Mouse (Mus musculus) forebrain, embryonic 11.5 days (tissue): Measurements from ENCODE around the gene Prps1l3. TPM values are rescaled to one million over a fixed set of nuclear protein-coding genes. Genes with fewer than 3 reads are reported as not detected.

Experiments used
- ATAC-seq: fragments of 200-750 bp; cut with Nextera tagmentation; replicated peaks from 2 replicates; pipeline ENCODE4 v1.8.0; 2017; ENCODE audit warnings: moderate TSS enrichment; ENCODE audit not compliant: low FRiP score
- DNase-seq: peaks from one replicate; pipeline ENCODE4 v3.0.0-alpha.2; 2017; ENCODE audit warnings: low spot score
- H3K27ac ChIP-seq: fragments of 300-500 bp; sonication (generic); 2 replicates; pipeline ENCODE4 v1.5.1; 2014; ENCODE audit warnings: low read depth, low read length
- H3K27me3 ChIP-seq: fragments of 300-500 bp; sonication (generic); 2 replicates; pipeline ENCODE4 v1.6.1; 2014; ENCODE audit warnings: mild to moderate bottlenecking, low read length, mixed read lengths; ENCODE audit not compliant: control insufficient read depth, insufficient read depth
- H3K36me3 ChIP-seq: fragments of 300-500 bp; sonication (generic); 2 replicates; pipeline ENCODE4 v1.6.1; 2014; ENCODE audit warnings: mild to moderate bottlenecking, low read length, moderate library complexity, mixed read lengths; ENCODE audit not compliant: control insufficient read depth, insufficient read depth
- H3K4me1 ChIP-seq: fragments of 300-500 bp; sonication (generic); replicated peaks from 2 replicates; pipeline ENCODE4 v1.6.1; 2014; ENCODE audit warnings: low read length, mixed read lengths; ENCODE audit not compliant: control insufficient read depth, insufficient read depth
- H3K4me2 ChIP-seq: fragments of 300-500 bp; sonication (generic); 2 replicates; pipeline ENCODE4 v1.6.1; 2014; ENCODE audit warnings: low read depth, mild to moderate bottlenecking, low read length, moderate library complexity, mixed read lengths; ENCODE audit not compliant: severe bottlenecking
- H3K4me3 ChIP-seq: fragments of 300-500 bp; sonication (generic); 2 replicates; pipeline ENCODE4 v1.5.1; 2014; ENCODE audit warnings: low read depth, low read length
- H3K9ac ChIP-seq: fragments of 300-500 bp; sonication (generic); 2 replicates; pipeline ENCODE4 v1.6.1; 2014; ENCODE audit warnings: low read length
- H3K9me3 ChIP-seq: fragments of 300-500 bp; sonication (generic); 2 replicates; pipeline ENCODE4 v1.6.1; 2016; ENCODE audit warnings: low read length, mixed read lengths; ENCODE audit not compliant: control insufficient read depth
- WGBS: fragments of 180-500 bp; shearing (Covaris S2); extraction: QIAGEN DNeasy Blood & Tissue Kit; methylation state at CpG from one replicate; pipeline ENCODE4 v1.1.7; 2014; 5-methylcytosine and 5-hydroxymethylcytosine counted together
- polyA plus RNA-seq: library from polyadenylated mRNA; unstranded; fragments of >200 nt; fragmentation: Nextera tagmentation; extraction: Ambion mirVana; gene quantifications from 2 replicates; pipeline ENCODE4 v1.2.1, GENCODE M21; 2014

The Prps1l3 gene
- polyA plus RNA-seq, 1 experiment from 2014 or later: 77.7 TPM

DNA sequence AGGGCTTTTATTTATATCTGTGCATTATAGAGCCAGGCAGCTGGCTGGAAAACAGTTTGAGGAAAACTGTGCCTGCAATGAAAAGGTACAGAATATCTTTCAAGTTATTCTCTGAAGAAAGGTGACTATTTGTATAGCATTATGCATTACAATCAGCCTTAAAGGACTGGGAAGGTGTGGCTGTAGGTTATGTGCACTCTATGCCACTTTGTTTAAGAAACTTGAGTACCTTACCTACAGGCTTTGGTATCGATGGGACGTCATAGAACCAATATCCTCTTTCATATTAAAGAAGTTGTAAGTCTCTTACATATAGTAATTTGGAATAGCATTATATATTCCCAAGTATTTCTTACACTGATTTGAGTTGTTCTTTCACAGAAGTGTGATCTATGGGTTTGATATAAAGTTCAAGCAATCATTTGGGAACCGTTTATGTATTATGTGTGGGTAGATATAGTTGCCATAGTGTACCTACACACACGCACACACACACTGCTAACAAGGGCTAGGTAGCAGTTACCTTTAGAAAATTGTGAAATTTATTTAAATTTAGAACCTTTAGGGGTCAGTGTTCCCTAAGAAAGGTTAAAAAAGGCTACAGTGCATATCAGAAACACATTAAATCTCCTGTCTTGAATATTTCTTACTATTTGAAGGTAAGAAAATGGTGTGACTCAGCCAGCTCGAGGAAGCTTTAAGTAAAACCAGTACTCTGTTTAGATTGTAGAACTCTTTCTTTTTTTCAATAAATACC is 55.3 kb downstream of the Prps1l3 start:
- Histone ChIP-seq H3K4me3 (no peak overlapping the region), H3K36me3 (no peaks in the 10 kb centered on the region), H3K4me2 (no peak overlapping the region), H3K4me1 (no peaks in the 10 kb centered on the region), H3K27ac (no peak overlapping the region), H3K9me3 (no peaks in the 10 kb centered on the region), H3K27me3 (no peaks in the 10 kb centered on the region), H3K9ac (no peak overlapping the region)
- 84% methylated on average over 5 of the region's 5 CpGs for WGBS
- no peak for DNase-seq
- ATAC-seq: no peak

Other genes starting within 250 kb of the Prps1l3 start
- 1.7 and 2.3 TPM in 2 replicates for gene Slc25a21, start 32.9 kb upstream of the Prps1l3 start, polyA plus RNA-seq
- 8.1 and 8.8 TPM in 2 replicates for gene Mipol1, start within 50 bp of the Prps1l3 start, polyA plus RNA-seq